In the genomic region with DNA sequence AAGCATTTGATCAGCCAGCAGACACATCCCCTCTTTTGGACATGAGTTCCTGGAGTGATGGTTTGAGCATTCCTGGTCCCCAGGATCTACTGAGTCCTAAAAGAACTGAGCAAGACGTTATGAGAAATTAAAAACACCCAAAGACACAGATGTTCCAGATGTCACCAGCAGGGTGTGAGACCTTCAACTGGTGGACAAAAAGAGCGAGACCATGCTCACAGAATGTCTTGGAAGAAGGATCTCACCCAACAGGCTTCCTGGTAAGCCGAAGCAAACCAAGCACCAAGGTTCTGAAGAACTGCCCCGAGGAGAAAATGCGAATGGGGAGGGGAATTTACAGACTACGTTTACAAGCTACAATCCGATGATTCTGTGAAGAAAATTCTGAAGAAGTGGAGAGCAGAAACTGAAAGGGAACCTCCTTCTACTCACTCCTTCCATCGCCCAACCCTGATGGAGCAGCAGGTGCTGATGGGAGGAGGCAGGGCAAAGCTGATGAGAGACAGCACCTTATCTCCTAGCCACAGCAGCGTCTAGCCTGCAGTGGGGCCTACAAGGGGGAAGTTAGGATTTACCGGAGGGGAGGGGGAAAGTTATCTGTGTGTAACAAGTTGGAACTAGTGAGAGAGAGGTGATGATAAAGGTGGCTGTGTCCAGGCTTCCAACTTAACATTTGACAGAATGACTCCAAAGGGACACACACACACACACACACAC, we compare ENCODE assay signal across 9 mouse cellular contexts. TPM values are rescaled to one million over a fixed set of nuclear protein-coding genes. Genes with fewer than 3 reads are reported as not detected.
A peak's percentile ranks its signal among the peaks of the same experiment; 100 is the strongest.
DNase-seq lines count a peak whose midpoint lies in the region; ATAC-seq and TF ChIP-seq lines count a peak whose summit lies in the region.
"Had no signal": no experiment of that assay in that cellular context is flagged by ENCODE, and none has a peak within 500 bp of the region (broad histone marks: within the 10 kb centered on the region; RNA-seq: fewer than 3 reads in every experiment).

No protein-coding gene starts in this region.

- ATAC-seq in heart, postnatal 0 days (ENCODE audit: insufficient read depth, low read depth): peak; percentile 82
- peak; percentile 89 for ATAC-seq in megakaryocyte, adult 5-6 weeks (ENCODE audit: poor library complexity, severe bottlenecking)
- ATAC-seq in hindbrain, embryonic 11.5 days (ENCODE audit: low FRiP score): no peak

- H3K27me3 ChIP-seq in heart, postnatal 0 days (ENCODE audit: control insufficient read depth, insufficient read depth, low read length): no peaks in the 10 kb centered on the region
- no peaks in the 10 kb centered on the region for H3K27me3 ChIP-seq in hindbrain, embryonic 11.5 days (ENCODE audit: control insufficient read depth, insufficient read depth, low read length)

- H3K4me1 ChIP-seq in heart, postnatal 0 days (ENCODE audit: control insufficient read depth, insufficient read depth): no peaks in the 10 kb centered on the region
- no peaks in the 10 kb centered on the region for H3K4me1 ChIP-seq in hindbrain, embryonic 11.5 days (replicated peaks; ENCODE audit: control insufficient read depth, insufficient read depth, low read length)

- H3K9me3 ChIP-seq in heart, postnatal 0 days (replicated peaks; ENCODE audit: control insufficient read depth, low read length): no peaks in the 10 kb centered on the region
- H3K9me3 ChIP-seq in hindbrain, embryonic 11.5 days (ENCODE audit: control insufficient read depth, low read length): no peaks in the 10 kb centered on the region

- H3K4me3 ChIP-seq in heart, postnatal 0 days (ENCODE audit: low read depth, low read length): no peak overlapping the region
- H3K4me3 ChIP-seq in hindbrain, embryonic 11.5 days (ENCODE audit: low read depth, low read length): no peak overlapping the region
- H3K4me3 ChIP-seq: gastrocnemius, adult 2 months had no signal

- no peak for TF ChIP-seq CTCF in heart, postnatal 0 days (IDR thresholded peaks at IDR 0.05; ENCODE audit: low read depth)

- H3K36me3 ChIP-seq in heart, postnatal 0 days (replicated peaks; ENCODE audit: control insufficient read depth, insufficient read depth, low read length): no peaks in the 10 kb centered on the region
- H3K36me3 ChIP-seq in hindbrain, embryonic 11.5 days (ENCODE audit: control insufficient read depth, insufficient read depth, low read length): no peaks in the 10 kb centered on the region

- no peak overlapping the region for H3K27ac ChIP-seq in heart, postnatal 0 days (ENCODE audit: low read depth)
- H3K27ac ChIP-seq in hindbrain, embryonic 11.5 days (ENCODE audit: low read depth, low read length): no peak overlapping the region
- H3K27ac ChIP-seq: gastrocnemius, adult 2 months had no signal

- no peak overlapping the region for H3K9ac ChIP-seq in heart, postnatal 0 days (replicated peaks; ENCODE audit: low read depth, low read length)
- no peak overlapping the region for H3K9ac ChIP-seq in hindbrain, embryonic 11.5 days (ENCODE audit: low read depth, low read length)

- WGBS in heart, postnatal 0 days: 50% methylated on average over 10 of the region's 10 CpGs
- WGBS in hindbrain, embryonic 11.5 days: 83% methylated on average over 10 of the region's 10 CpGs

- peak overlapping the region; percentile 38; the same call in 1 of the 2 replicates for H3K4me2 ChIP-seq in heart, postnatal 0 days (ENCODE audit: low read depth, low read length)
- H3K4me2 ChIP-seq in hindbrain, embryonic 11.5 days (replicated peaks; ENCODE audit: low read depth, low read length): no peak overlapping the region

- peak; percentile 17 for DNase-seq in lung, adult 18-20 months
- DNase-seq in lung, postnatal 10 days: no peak
- DNase-seq in heart, postnatal 0 days (ENCODE audit: low spot score): peak; percentile 28
- DNase-seq in yolk sac, embryonic 10.5 days (ENCODE audit: low spot score): peak; percentile 59
- no peak for DNase-seq in gastrocnemius, postnatal 4 days (ENCODE audit: low spot score in 2 of 2)
- no peak for DNase-seq in layer of hippocampus, postnatal 10 days (ENCODE audit: low spot score in 2 of 2)
- no peak for DNase-seq in hindbrain, embryonic 11.5 days (ENCODE audit: low spot score)
- DNase-seq: gastrocnemius, adult 2 months had no signal

- no peak for TF ChIP-seq EP300 in heart, postnatal 0 days (IDR thresholded peaks at IDR 0.05; ENCODE audit: low read depth)

RNA-seq across cellular contexts. Expression of a gene that starts 19.4 kb away (rescaled TPM):
- total RNA-seq in heart, postnatal 0 days (2014; rRNA removed; ENCODE audit: low replicate concordance): not detected in 2 replicates
- not detected in 2 replicates for polyA plus RNA-seq in heart, postnatal 0 days (2015; fragmentation: Nextera tagmentation; extraction: Ambion mirVana)
- total RNA-seq in megakaryocyte, adult 5-6 weeks (2015): not detected in 2 replicates
- not detected in 2 replicates for total RNA-seq in megakaryocyte, adult 5-6 weeks (2017)
- 1 to 10 TPM; 1.8 to 2.1 TPM for total RNA-seq in gastrocnemius, postnatal 4 days (2021)
- total RNA-seq in layer of hippocampus, postnatal 10 days (2021): under 1 TPM in 1 of 2 experiments, not detected in 1; 0.13 TPM
- not detected in 2 replicates for polyA plus RNA-seq in hindbrain, embryonic 11.5 days (2014; fragmentation: Nextera tagmentation; extraction: Ambion mirVana)
- total RNA-seq: gastrocnemius, adult 2 months had no signal

RNA-seq across cellular contexts. Expression of a gene that starts 27.2 kb away (rescaled TPM):
- 17.7 and 27.7 TPM in 2 replicates for total RNA-seq in heart, postnatal 0 days (2014; rRNA removed; ENCODE audit: low replicate concordance)
- polyA plus RNA-seq in heart, postnatal 0 days (2015; fragmentation: Nextera tagmentation; extraction: Ambion mirVana): 76.0 and 79.1 TPM in 2 replicates
- 82.5 and 94.5 TPM in 2 replicates for total RNA-seq in megakaryocyte, adult 5-6 weeks (2015)
- total RNA-seq in megakaryocyte, adult 5-6 weeks (2017): 80.5 and 83.7 TPM in 2 replicates
- total RNA-seq in gastrocnemius, postnatal 4 days (2021): 10 to 100 TPM; 78.3 to 88.1 TPM
- total RNA-seq in layer of hippocampus, postnatal 10 days (2021): 10 to 100 TPM; 88.0 to 92.5 TPM
- 64.3 and 71.5 TPM in 2 replicates for polyA plus RNA-seq in hindbrain, embryonic 11.5 days (2014; fragmentation: Nextera tagmentation; extraction: Ambion mirVana)

Comparison
In these comparisons a context has a peak if more than half of its experiments do, and no peak if none do; other contexts are left out.
1. DNase-seq: peak in lung, adult 18-20 months (2 of 2), heart, postnatal 0 days (single experiment) and yolk sac, embryonic 10.5 days (single experiment); none in lung, postnatal 10 days (single experiment), gastrocnemius, postnatal 4 days (0 of 2), layer of hippocampus, postnatal 10 days (0 of 2) and hindbrain, embryonic 11.5 days (single experiment).